Mouse (Mus musculus) MEL (cell line): Measurements from ENCODE around the gene Vamp2. TPM values are rescaled to one million over a fixed set of nuclear protein-coding genes. Genes with fewer than 3 reads are reported as not detected.

Experiments
- DNase-seq: peaks from one replicate; pipeline ENCODE4 v3.0.0; 2011; ENCODE audit warnings: low read depth, low spot score
- H3K27ac ChIP-seq: 2 replicates; pipeline ENCODE4 v1.5.1; 2012; ENCODE audit warnings: low read depth, mild to moderate bottlenecking, control low read depth, low read length, moderate library complexity; ENCODE audit not compliant: control insufficient read depth
- H3K27me3 ChIP-seq, 2 experiments: fragments of 150-350 bp in 1 of 2; sonication (generic) in 1 of 2; 2 replicates each; pipeline ENCODE4 v1.6.1; 2012; ENCODE audit warnings: low read length in 2 of 2, mild to moderate bottlenecking in 2 of 2, improper control_type of control experiment in 1 of 2, moderate library complexity in 1 of 2; ENCODE audit not compliant: insufficient read depth in 2 of 2, control insufficient read depth in 1 of 2
- H3K36me3 ChIP-seq, 2 experiments: 2 replicates each; pipeline ENCODE4 v1.6.1; 2012 to 2014; ENCODE audit warnings: low read length in 2 of 2, improper control_type of control experiment in 1 of 2, inconsistent platforms in 1 of 2, mild to moderate bottlenecking in 1 of 2; ENCODE audit not compliant: insufficient read depth in 2 of 2, control insufficient read depth in 1 of 2
- H3K4me1 ChIP-seq, 2 experiments: fragments of 150-350 bp in 1 of 2; sonication (generic) in 1 of 2; 2 replicates each; pipeline ENCODE4 v1.6.1; 2012; ENCODE audit warnings: low read length in 2 of 2, improper control_type of control experiment in 1 of 2, mild to moderate bottlenecking in 1 of 2; ENCODE audit not compliant: insufficient read depth in 2 of 2, control insufficient read depth in 1 of 2
- H3K4me3 ChIP-seq, 2 experiments: fragments of 150-350 bp in 1 of 2; sonication (generic) in 1 of 2; 2 replicates each; pipeline ENCODE4 v1.5.1; 2012; ENCODE audit warnings: low read depth in 2 of 2, low read length in 2 of 2, mild to moderate bottlenecking in 2 of 2, moderate library complexity in 2 of 2, control low read depth in 1 of 2, improper control_type of control experiment in 1 of 2; ENCODE audit not compliant: control insufficient read depth in 1 of 2, insufficient read depth in 1 of 2
- H3K79me2 ChIP-seq: 2 replicates; pipeline ENCODE4 v1.6.1; 2012; ENCODE audit warnings: mild to moderate bottlenecking, low read length, moderate library complexity; ENCODE audit not compliant: control insufficient read depth, poor library complexity, insufficient read depth
- H3K9ac ChIP-seq: 2 replicates; pipeline ENCODE4 v1.6.1; 2012; ENCODE audit warnings: low read depth, mild to moderate bottlenecking, control low read depth, low read length, moderate library complexity; ENCODE audit not compliant: control insufficient read depth, poor library complexity, severe bottlenecking
- H3K9me3 ChIP-seq: fragments of 150-350 bp; sonication (generic); replicated peaks from 2 replicates; pipeline ENCODE4 v1.6.1; 2012; ENCODE audit warnings: mild to moderate bottlenecking, low read length, improper control_type of control experiment, moderate library complexity; ENCODE audit not compliant: insufficient read depth
- CHD1 ChIP-seq: IDR thresholded peaks from 2 replicates; pipeline ENCODE4 v1.6.1; 2012; ENCODE audit warnings: low read depth, mild to moderate bottlenecking, inconsistent platforms, low read length, improper control_type of control experiment
- CHD2 ChIP-seq: IDR thresholded peaks from 2 replicates; pipeline ENCODE4 v1.6.1; 2011; ENCODE audit warnings: low read length, improper control_type of control experiment
- E2F4 ChIP-seq: IDR thresholded peaks from 2 replicates; pipeline ENCODE4 v1.6.1; 2011; ENCODE audit warnings: low read depth, low read length, improper control_type of control experiment, borderline replicate concordance
- ELF1 ChIP-seq: IDR thresholded peaks from 2 replicates; pipeline ENCODE4 v1.6.1; 2014; ENCODE audit warnings: low read depth, mild to moderate bottlenecking, inconsistent platforms, low read length, improper control_type of control experiment, moderate library complexity
- ETS1 ChIP-seq: IDR thresholded peaks from 2 replicates; pipeline ENCODE4 v1.6.1; 2012; ENCODE audit warnings: low read depth, mild to moderate bottlenecking, inconsistent platforms, low read length, improper control_type of control experiment, moderate library complexity
- GATA1 ChIP-seq: IDR thresholded peaks from 2 replicates; pipeline ENCODE4 v1.6.1; 2011; ENCODE audit warnings: low read depth, low read length, improper control_type of control experiment
- HCFC1 ChIP-seq: IDR thresholded peaks from 2 replicates; pipeline ENCODE4 v1.6.1; 2012; ENCODE audit warnings: low read depth, mild to moderate bottlenecking, inconsistent platforms, low read length, improper control_type of control experiment, moderate library complexity
- MAX ChIP-seq: IDR thresholded peaks from 2 replicates; pipeline ENCODE4 v1.6.1; 2011; ENCODE audit warnings: low read length, improper control_type of control experiment
- MXI1 ChIP-seq: IDR thresholded peaks from 2 replicates; pipeline ENCODE4 v1.6.1; 2011; ENCODE audit warnings: mild to moderate bottlenecking, low read depth, low read length, improper control_type of control experiment
- MYC ChIP-seq: IDR thresholded peaks from 2 replicates; pipeline ENCODE4 v1.6.1; 2011; ENCODE audit warnings: low read depth, mild to moderate bottlenecking, low read length, improper control_type of control experiment, moderate library complexity
- POLR2AphosphoS5 ChIP-seq: IDR thresholded peaks from 2 replicates; pipeline ENCODE4 v1.6.1; 2012; ENCODE audit warnings: low read depth, borderline replicate concordance, mild to moderate bottlenecking, inconsistent platforms, low read length, moderate library complexity, mixed read lengths
- RAD21 ChIP-seq: IDR thresholded peaks from 2 replicates; pipeline ENCODE4 v1.6.1; 2011; ENCODE audit warnings: mild to moderate bottlenecking, low read depth, low read length, improper control_type of control experiment
- RCOR1 ChIP-seq: IDR thresholded peaks from 2 replicates; pipeline ENCODE4 v1.6.1; 2012; ENCODE audit warnings: low read depth, mild to moderate bottlenecking, inconsistent platforms, low read length, improper control_type of control experiment
- TAL1 ChIP-seq: IDR thresholded peaks from 2 replicates; pipeline ENCODE4 v1.6.1; 2012; ENCODE audit warnings: mild to moderate bottlenecking, inconsistent platforms, low read length, moderate library complexity, mixed read lengths
- TBP ChIP-seq: IDR thresholded peaks from 2 replicates; pipeline ENCODE4 v1.8.0; 2011; ENCODE audit warnings: low read depth, low read length, improper control_type of control experiment
- USF1 ChIP-seq: IDR thresholded peaks from 2 replicates; pipeline ENCODE4 v1.6.1; 2014; ENCODE audit warnings: low read depth, mild to moderate bottlenecking, inconsistent platforms, low read length, improper control_type of control experiment, moderate library complexity
- ZKSCAN1 ChIP-seq: IDR thresholded peaks from 2 replicates; pipeline ENCODE4 v1.6.1; 2012; ENCODE audit warnings: low read depth, mild to moderate bottlenecking, inconsistent platforms, low read length, improper control_type of control experiment, moderate library complexity
- ZNF384 ChIP-seq: IDR thresholded peaks from 2 replicates; pipeline ENCODE4 v1.6.1; 2012; ENCODE audit warnings: low read depth, mild to moderate bottlenecking, inconsistent platforms, low read length, improper control_type of control experiment
- polyA plus RNA-seq, 2 experiments: library from polyadenylated mRNA; stranded (reverse) in 1 of 2; unstranded in 1 of 2; fragments of >175 nt in 1 of 2; fragments of >200 nt in 1 of 2; gene quantifications; 2 replicates each; pipeline versions ENCODE4 v1.2.1 to v1.2.4; 2012; ENCODE audit warnings: low replicate concordance in 2 of 2, low read depth in 1 of 2; ENCODE audit not compliant: insufficient read length in 2 of 2, insufficient read depth in 1 of 2, missing spikeins in 1 of 2
- total RNA-seq: library from RNA; depleted of rRNA; stranded (reverse); fragments of 300-350 nt; gene quantifications from 2 replicates; pipeline ENCODE4 v1.2.3, GENCODE M21; 2012

The Vamp2 gene
- total and polyA plus RNA-seq, 3 experiments = 3.3 to 28.9 TPM; not detected in 1

DNA sequence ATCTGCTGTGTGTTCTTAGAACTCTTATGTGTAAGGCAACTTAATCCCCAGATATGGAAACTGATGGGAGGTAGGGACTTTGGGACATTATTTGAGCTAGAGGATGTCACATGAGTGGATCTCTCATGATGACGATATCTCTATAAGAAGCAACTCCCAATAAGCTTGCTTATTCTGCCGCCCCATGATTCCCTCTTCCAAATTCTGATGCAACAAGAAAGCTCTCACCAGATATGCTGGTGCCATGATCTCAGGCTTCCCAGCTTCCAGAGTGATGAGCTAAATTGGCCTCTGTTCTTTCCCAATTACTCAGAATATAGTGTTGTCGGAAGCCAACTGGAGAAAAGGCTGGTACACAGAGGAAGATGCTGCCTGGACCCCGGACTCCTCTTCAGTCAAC lies 23.6 kb downstream of the Vamp2 start:
- H3K27ac ChIP-seq = no peak overlapping the region
- H3K9ac ChIP-seq = no peak overlapping the region
- no peaks in the 10 kb centered on the region for H3K79me2 ChIP-seq
- DNase-seq = peak; percentile 22
- TF ChIP-seq RCOR1 = no peak
- H3K9me3 ChIP-seq = no peaks in the 10 kb centered on the region
- peaks cover 0 to 15% of the 10 kb centered on the region in 2 experiments; a peak in 2 of 4 replicates for H3K4me1 ChIP-seq
- peaks cover 0 to 10% of the 10 kb centered on the region in 2 experiments; a peak in 2 of 4 replicates for H3K36me3 ChIP-seq
- H3K4me3 ChIP-seq = peak overlapping the region in 1 of 2 experiments; percentile 10; a peak in 1 of 4 replicates
- no peaks in the 10 kb centered on the region for H3K27me3 ChIP-seq

DNA sequence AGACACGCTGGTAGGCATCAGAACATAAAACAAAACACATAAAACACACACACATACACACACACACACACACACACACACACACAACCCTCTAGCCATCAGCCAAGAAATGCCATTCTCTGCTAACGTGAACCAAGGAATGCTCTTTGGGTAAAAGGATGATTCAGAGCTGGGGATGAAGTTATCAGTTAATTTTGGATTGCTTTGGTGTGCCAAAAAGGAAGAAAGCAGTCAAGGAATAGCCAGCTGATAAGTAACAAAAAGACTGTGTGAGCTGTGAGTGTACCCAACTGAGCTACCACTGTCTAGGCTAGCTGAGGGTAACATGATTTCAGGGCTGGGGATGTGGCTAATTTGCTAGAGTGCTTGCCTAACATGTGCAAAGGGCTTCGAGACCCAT lies 25.7 kb downstream of the Vamp2 start:
- Histone ChIP-seq H3K27me3 (no peaks in the 10 kb centered on the region), H3K27ac (no peak overlapping the region), H3K36me3 (peaks cover 0 to 15% of the 10 kb centered on the region in 2 experiments; a peak in 2 of 4 replicates), H3K79me2 (no peaks in the 10 kb centered on the region; the same call in 1 of the 2 replicates), H3K4me3 (no peak overlapping the region), H3K4me1 (peaks cover 0 to 22% of the 10 kb centered on the region in 2 experiments; a peak in 2 of 4 replicates), H3K9ac (no peak overlapping the region), H3K9me3 (no peaks in the 10 kb centered on the region)
- DNase-seq = no peak
- TF ChIP-seq ELF1 (no peak), CHD1 (no peak), TAL1 (no peak), TBP (no peak), GATA1 (no peak), RAD21 (no peak), CHD2 (no peak), E2F4 (no peak), ETS1 (no peak), MXI1 (no peak), ZNF384 (no peak), POLR2AphosphoS5 (no peak), ZKSCAN1 (no peak), HCFC1 (no peak), MYC (no peak), USF1 (no peak), MAX (no peak)
